Mouse (Mus musculus) left cerebral cortex, postnatal 10 days (tissue): ENCODE data around the gene Pigt. TPM values are rescaled to one million over a fixed set of nuclear protein-coding genes. Genes with fewer than 3 reads are reported as not detected.

Experiments
- DNase-seq, 2 experiments: peaks; one replicate each; pipeline ENCODE4 v3.0.0; 2021 to 2022; ENCODE audit warnings: low spot score in 2 of 2, mixed read lengths in 1 of 2; ENCODE audit errors: extremely low spot score in 1 of 2
- intact Hi-C: fragments of 180-260 bp; cut with DNase I; formaldehyde crosslinking; loops from one replicate; pipeline ENCODE4 v1.15.1; 2025
- total RNA-seq, 2 experiments: library from RNA; stranded (reverse); gene quantifications; 2 replicates each; pipeline ENCODE4 v1.2.3; 2021

Pigt gene
- total RNA-seq, 2 experiments from 2014 or later: 119 to 124 TPM

GRCm38 (mm10) chr2:164549963-164550894, 52.9 kb downstream of the Pigt start:
- intact Hi-C loops: no loop called here
- peak in 1 of 2 experiments; percentile 62 for DNase-seq

- intact Hi-C loops: no loop called here
Measured at GRCm38 (mm10) chr2:164550895-164551269, 53.6 kb downstream of the Pigt start.

GRCm38 (mm10) chr2:164551502-164551901, 54.2 kb downstream of the Pigt start:
- intact Hi-C loops: no loop called here
- DNase-seq: no peak

More at GRCm38 (mm10) chr2:164550895-164551269, 53.6 kb downstream of the Pigt start:
- no peak for DNase-seq

Other genes with a start within 250 kb of the Pigt start
- not detected for gene Svs3b, start 240.9 kb upstream of the Pigt start, total RNA-seq
- gene Svs4, start 219.1 kb upstream of the Pigt start, total RNA-seq: not detected
- not detected for gene Svs3a, start 208.3 kb upstream of the Pigt start, total RNA-seq
- not detected for gene Svs6, start 180.8 kb upstream of the Pigt start, total RNA-seq
- gene Svs5, start 164.8 kb upstream of the Pigt start, total RNA-seq: not detected
- gene Slpi, start 108.4 kb upstream of the Pigt start, total RNA-seq: under 1 TPM; 0.62 to 0.93 TPM
- gene Rbpjl, start 94.4 kb upstream of the Pigt start, total RNA-seq: under 1 TPM; 0.41 to 0.79 TPM
- gene Matn4, start 92.4 kb upstream of the Pigt start, total RNA-seq: 10 to 100 TPM; 13.0 to 14.9 TPM
- gene Sdc4, start 53.6 kb upstream of the Pigt start, total RNA-seq: 10 to 100 TPM; 35.9 to 56.8 TPM
- gene Sys1, start 40.6 kb upstream of the Pigt start, total RNA-seq: 10 to 100 TPM; 40.9 to 41.8 TPM
- 1 to 10 TPM; 2.2 to 6.0 TPM for gene Gm20458, start 36.6 kb upstream of the Pigt start, total RNA-seq
- gene Trp53tg5, start 23.8 kb upstream of the Pigt start, total RNA-seq: not detected
- 10 to 100 TPM; 75.5 to 77.3 TPM for gene Dbndd2, start 11.4 kb upstream of the Pigt start, total RNA-seq
- under 1 TPM in 1 of 2 experiments, not detected in 1; 0.84 TPM for gene Wfdc2, start 64.9 kb downstream of the Pigt start, total RNA-seq
- not detected for gene Spint3, start 75.9 kb downstream of the Pigt start, total RNA-seq
- gene Wfdc6a, start 87.9 kb downstream of the Pigt start, total RNA-seq: 1 to 10 TPM in 1 of 2 experiments, under 1 TPM in 1; 0.47 to 1.7 TPM
- not detected for gene Eppin, start 96.1 kb downstream of the Pigt start, total RNA-seq
- not detected for gene Wfdc6b, start 116.0 kb downstream of the Pigt start, total RNA-seq
- gene Wfdc8, start 116.1 kb downstream of the Pigt start, total RNA-seq: not detected
- not detected for gene Wfdc16, start 141.3 kb downstream of the Pigt start, total RNA-seq
- gene Wfdc10, start 158.5 kb downstream of the Pigt start, total RNA-seq: not detected
- not detected for gene Wfdc9, start 159.1 kb downstream of the Pigt start, total RNA-seq
- not detected for gene Wfdc11, start 176.6 kb downstream of the Pigt start, total RNA-seq
- gene Wfdc13, start 187.6 kb downstream of the Pigt start, total RNA-seq: not detected
- not detected for gene Spint4, start 201.0 kb downstream of the Pigt start, total RNA-seq
- gene Spint5, start 217.8 kb downstream of the Pigt start, total RNA-seq: not detected
- gene Wfdc3, start 248.4 kb downstream of the Pigt start, total RNA-seq: 1 to 10 TPM in 1 of 2 experiments, under 1 TPM in 1; 0.94 to 1.1 TPM
- 10 to 100 TPM; 32.7 to 34.1 TPM for gene Dnttip1, start 248.5 kb downstream of the Pigt start, total RNA-seq